Mouse (Mus musculus) kidney, adult 10 weeks (tissue): ENCODE data around the gene Pcsk1. TPM values are rescaled to one million over a fixed set of nuclear protein-coding genes. Genes with fewer than 3 reads are reported as not detected.

ENCODE experiments used
- polyA plus RNA-seq: library from polyadenylated mRNA; stranded (reverse); fragments of 350-450 nt; fragmentation: Illumina TruSeq; extraction: RNeasy Lipid Tissue Mini Kit (QIAGEN cat#74804); gene quantifications from one replicate; pipeline ENCODE4 v1.2.3, GENCODE M21; 2014; ENCODE audit warnings: low read depth, low replicate concordance

Gene Pcsk1
- not detected for polyA plus RNA-seq

GRCm38 (mm10) chr13:75089721-75090410 is at the start of gene Pcsk1:
TSS of gene Pcsk1 (plus strand) at chr13:75089826.

